Mouse (Mus musculus) lung, postnatal 0 days (tissue): ENCODE measurements around the gene Rsph6a.

Source experiments
- CTCF ChIP-seq: IDR thresholded peaks from 2 replicates; pipeline ENCODE4 v1.5.1; 2016; ENCODE audit warnings: antibody characterized with exemption, mild to moderate bottlenecking
- EP300 ChIP-seq: IDR thresholded peaks from 2 replicates; pipeline ENCODE4 v1.6.1; 2016; ENCODE audit warnings: antibody characterized with exemption, mild to moderate bottlenecking, control low read depth

DNA sequence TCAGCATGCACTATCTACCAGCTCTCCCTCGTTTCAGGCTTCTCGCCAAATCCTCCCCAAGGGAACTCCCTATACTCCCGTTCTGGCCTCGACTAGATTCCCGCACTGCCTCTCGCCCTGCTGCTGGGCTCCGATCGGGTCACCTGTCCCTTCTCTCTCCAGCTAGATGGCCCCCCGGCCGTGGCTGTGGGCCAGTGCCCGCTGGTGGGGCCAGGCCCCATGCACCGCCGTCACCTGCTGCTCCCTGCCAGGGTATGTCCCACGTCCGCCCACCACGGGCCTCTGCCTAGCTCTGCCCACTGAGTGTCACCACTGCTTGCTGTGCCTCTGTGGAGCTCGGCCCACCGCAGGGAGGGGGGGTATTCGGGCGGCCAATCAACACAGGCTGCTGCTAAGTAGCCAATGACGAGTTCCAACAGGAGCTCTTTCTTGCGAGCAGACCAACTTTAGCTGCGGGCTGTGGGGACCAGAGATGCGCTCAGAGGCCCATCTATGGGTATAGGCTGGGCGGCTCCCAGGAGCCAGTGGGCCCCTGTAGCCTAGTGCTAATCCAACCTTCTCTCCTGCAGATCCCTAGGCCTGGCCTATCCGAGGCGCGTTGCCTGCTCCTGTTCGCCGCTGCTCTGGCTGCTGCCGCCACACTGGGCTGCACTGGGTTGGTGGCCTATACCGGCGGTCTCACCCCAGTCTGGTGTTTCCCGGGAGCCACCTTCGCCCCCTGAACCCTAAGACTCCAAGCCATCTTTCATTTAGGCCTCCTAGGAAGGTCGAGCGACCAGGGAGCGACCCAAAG, 38.1 kb downstream of the Rsph6a start:
- TF ChIP-seq CTCF (no peak), EP300 (no peak)
